Mouse (Mus musculus): ENCODE measurements around the gene Myd88.

The Myd88 gene

GRCm38 (mm10) chr9:119342728-119343127 is 1.5 kb upstream of the Myd88 start:
- ATAC-seq (ENCODE audit: insufficient number of reproducible peaks, low FRiP score, low TSS enrichment) = no peak

- ATAC-seq (ENCODE audit: insufficient number of reproducible peaks, low FRiP score, low TSS enrichment) = no peak
Observed at GRCm38 (mm10) chr9:119340212-119340580, 1.0 kb downstream of the Myd88 start.

GRCm38 (mm10) chr9:119339558-119340211 is 1.5 kb downstream of the Myd88 start, which contains the start of gene Acaa1a:
Gene Acaa1a, plus strand, starts transcription at chr9:119339676.
- no peak for ATAC-seq (ENCODE audit: insufficient number of reproducible peaks, low FRiP score, low TSS enrichment)

GRCm38 (mm10) chr9:119339106-119339505 is 2.1 kb downstream of the Myd88 start:
- no peak for ATAC-seq (ENCODE audit: insufficient number of reproducible peaks, low FRiP score, low TSS enrichment)

- no peak for ATAC-seq (ENCODE audit: insufficient number of reproducible peaks, low FRiP score, low TSS enrichment)
Observed at GRCm38 (mm10) chr9:119338350-119338749, 2.9 kb downstream of the Myd88 start.

GRCm38 (mm10) chr9:119337842-119338241 is 3.4 kb downstream of the Myd88 start:
- ATAC-seq (ENCODE audit: insufficient number of reproducible peaks, low FRiP score, low TSS enrichment) = no peak

GRCm38 (mm10) chr9:119335571-119335970 is 5.6 kb downstream of the Myd88 start:
- ATAC-seq (ENCODE audit: insufficient number of reproducible peaks, low FRiP score, low TSS enrichment) = 0 out of 2 replicates have a peak, but pooled peaks have one; percentile 70

GRCm38 (mm10) chr9:119334834-119335233 is 6.4 kb downstream of the Myd88 start:
- no peak for ATAC-seq (ENCODE audit: insufficient number of reproducible peaks, low FRiP score, low TSS enrichment)

- 0 out of 2 replicates have a peak, but pooled peaks have one; percentile 23 for ATAC-seq (ENCODE audit: insufficient number of reproducible peaks, low FRiP score, low TSS enrichment)
Observed at GRCm38 (mm10) chr9:119334324-119334723, 6.9 kb downstream of the Myd88 start.

GRCm38 (mm10) chr9:119330186-119330963 is 10.8 kb downstream of the Myd88 start:
- ATAC-seq (ENCODE audit: insufficient number of reproducible peaks, low FRiP score, low TSS enrichment) = no peak

GRCm38 (mm10) chr9:119328488-119328887 is 12.7 kb downstream of the Myd88 start:
- ATAC-seq (ENCODE audit: insufficient number of reproducible peaks, low FRiP score, low TSS enrichment) = no peak

GRCm38 (mm10) chr9:119324130-119324529 is 17.1 kb downstream of the Myd88 start:
- ATAC-seq (ENCODE audit: insufficient number of reproducible peaks, low FRiP score, low TSS enrichment) = no peak

- ATAC-seq (ENCODE audit: insufficient number of reproducible peaks, low FRiP score, low TSS enrichment) = no peak
Observed at GRCm38 (mm10) chr9:119323260-119323645, 18.0 kb downstream of the Myd88 start.

- ATAC-seq (ENCODE audit: insufficient number of reproducible peaks, low FRiP score, low TSS enrichment) = peak; percentile 97
Observed at GRCm38 (mm10) chr9:119322289-119323259, 18.6 kb downstream of the Myd88 start, which contains the start of gene Oxsr1. Gene Oxsr1, minus strand, starts transcription at chr9:119322427.

- peak; percentile 20 for ATAC-seq (ENCODE audit: insufficient number of reproducible peaks, low FRiP score, low TSS enrichment)
Observed at GRCm38 (mm10) chr9:119321392-119322229, 19.6 kb downstream of the Myd88 start.

- no peak for ATAC-seq (ENCODE audit: insufficient number of reproducible peaks, low FRiP score, low TSS enrichment)
Observed at GRCm38 (mm10) chr9:119320946-119321345, 20.3 kb downstream of the Myd88 start.

- ATAC-seq (ENCODE audit: insufficient number of reproducible peaks, low FRiP score, low TSS enrichment) = no peak
Observed at GRCm38 (mm10) chr9:119320446-119320845, 20.8 kb downstream of the Myd88 start.

GRCm38 (mm10) chr9:119318891-119319290 is 22.3 kb downstream of the Myd88 start:
- ATAC-seq (ENCODE audit: insufficient number of reproducible peaks, low FRiP score, low TSS enrichment) = no peak

GRCm38 (mm10) chr9:119313096-119313495 is 28.1 kb downstream of the Myd88 start:
- ATAC-seq (ENCODE audit: insufficient number of reproducible peaks, low FRiP score, low TSS enrichment) = peak; percentile 40; the same call in 1 of the 2 replicates

- ATAC-seq (ENCODE audit: insufficient number of reproducible peaks, low FRiP score, low TSS enrichment) = no peak
Observed at GRCm38 (mm10) chr9:119309067-119309466, 32.1 kb downstream of the Myd88 start.
